Mouse (Mus musculus) heart, embryonic 15.5 days (tissue): ENCODE measurements around the gene Irak2. TPM values are rescaled to one million over a fixed set of nuclear protein-coding genes. Genes with fewer than 3 reads are reported as not detected.
"Not testable (repeated sequence)": the region's sequence is repeated elsewhere in the genome, so short reads cannot be mapped to it uniquely, and the experiment has no call there.

Source experiments
- ATAC-seq: fragments of 200-750 bp; cut with Nextera tagmentation; replicated peaks from 2 replicates; pipeline ENCODE4 v1.8.0; 2017; ENCODE audit warnings: low read depth, moderate TSS enrichment; ENCODE audit not compliant: insufficient number of reproducible peaks, insufficient read depth, low FRiP score
- H3K27ac ChIP-seq: fragments of 300-500 bp; sonication (generic); 2 replicates; pipeline ENCODE4 v1.5.1; 2015; ENCODE audit warnings: mild to moderate bottlenecking, inconsistent platforms
- H3K27me3 ChIP-seq: fragments of 300-500 bp; sonication (generic); 2 replicates; pipeline ENCODE4 v1.6.1; 2015; ENCODE audit warnings: inconsistent platforms
- H3K36me3 ChIP-seq: fragments of 300-500 bp; sonication (generic); 2 replicates; pipeline ENCODE4 v1.6.1; 2015; ENCODE audit warnings: mild to moderate bottlenecking, inconsistent platforms
- H3K4me1 ChIP-seq: fragments of 300-500 bp; sonication (generic); replicated peaks from 2 replicates; pipeline ENCODE4 v1.6.1; 2015; ENCODE audit warnings: inconsistent platforms
- H3K4me2 ChIP-seq: fragments of 300-500 bp; sonication (generic); 2 replicates; pipeline ENCODE4 v1.6.1; 2015; ENCODE audit warnings: inconsistent platforms, mild to moderate bottlenecking, moderate library complexity
- H3K4me3 ChIP-seq: fragments of 300-500 bp; sonication (generic); 2 replicates; pipeline ENCODE4 v1.5.1; 2015; ENCODE audit warnings: mild to moderate bottlenecking, inconsistent platforms
- H3K9ac ChIP-seq: fragments of 300-500 bp; sonication (generic); 2 replicates; pipeline ENCODE4 v1.6.1; 2015; ENCODE audit warnings: mild to moderate bottlenecking, inconsistent platforms
- H3K9me3 ChIP-seq: fragments of 300-500 bp; sonication (generic); replicated peaks from 2 replicates; pipeline ENCODE4 v1.6.1; 2016; ENCODE audit warnings: inconsistent platforms
- WGBS: fragments of 180-500 bp; shearing (Covaris S2); methylation state at CpG from one replicate; pipeline ENCODE4 v1.1.7; 2015; ENCODE audit warnings: mixed read lengths; 5-methylcytosine and 5-hydroxymethylcytosine counted together
- polyA plus RNA-seq: library from polyadenylated mRNA; unstranded; fragments of >200 nt; fragmentation: Nextera tagmentation; extraction: Ambion mirVana; gene quantifications from 2 replicates; pipeline ENCODE4 v1.2.1, GENCODE M21; 2015

Irak2 gene
- polyA plus RNA-seq, 1 experiment from 2014 or later = 4.7 TPM

GRCm38 (mm10) chr6:113690400-113691083 lies 52.3 kb downstream of the Irak2 start:
- Histone ChIP-seq H3K4me3 (peak overlapping the region; percentile 30), H3K9me3 (no peaks in the 10 kb centered on the region), H3K27ac (peak overlapping the region; percentile 89), H3K36me3 (no peaks in the 10 kb centered on the region), H3K27me3 (no peaks in the 10 kb centered on the region), H3K4me2 (peak overlapping the region; percentile 56), H3K9ac (peak overlapping the region; percentile 43; the same call in 1 of the 2 replicates), H3K4me1 (peaks cover 27% of the 10 kb centered on the region)
- peak; percentile 78 for ATAC-seq
- 4% methylated on average over 14 of the region's 14 CpGs for WGBS

GRCm38 (mm10) chr6:113691084-113691462 lies 52.8 kb downstream of the Irak2 start:
- H3K27ac ChIP-seq = peak overlapping the region; percentile 89
- peaks cover 31% of the 10 kb centered on the region for H3K4me1 ChIP-seq
- peak overlapping the region; percentile 43; the same call in 1 of the 2 replicates for H3K9ac ChIP-seq
- peak overlapping the region; percentile 56 for H3K4me2 ChIP-seq
- H3K27me3 ChIP-seq = no peaks in the 10 kb centered on the region
- whole genome bisulfite sequencing = 65% methylated on average over 4 of the region's 4 CpGs
- ATAC-seq = no peak
- H3K9me3 ChIP-seq = no peaks in the 10 kb centered on the region
- peak overlapping the region; percentile 30; the same call in 1 of the 2 replicates for H3K4me3 ChIP-seq
- H3K36me3 ChIP-seq = no peaks in the 10 kb centered on the region

GRCm38 (mm10) chr6:113692661-113693133 lies 54.4 kb downstream of the Irak2 start:
- Histone ChIP-seq H3K27ac (no peak overlapping the region), H3K4me1 (peaks cover 30% of the 10 kb centered on the region)
- WGBS = 74% methylated on average over 5 of the region's 5 CpGs

GRCm38 (mm10) chr6:113693377-113693776 lies 55.1 kb downstream of the Irak2 start:
- H3K27ac ChIP-seq = no peak overlapping the region
- 69% methylated on average over 5 of the region's 5 CpGs for WGBS
- H3K9me3 ChIP-seq = no peaks in the 10 kb centered on the region
- H3K36me3 ChIP-seq = no peaks in the 10 kb centered on the region
- H3K27me3 ChIP-seq = no peaks in the 10 kb centered on the region
- no peak overlapping the region for H3K4me3 ChIP-seq
- no peak overlapping the region for H3K4me2 ChIP-seq
- no peak overlapping the region for H3K9ac ChIP-seq
- H3K4me1 ChIP-seq = peaks cover 36% of the 10 kb centered on the region
- ATAC-seq = no peak

More at GRCm38 (mm10) chr6:113692661-113693133, 54.4 kb downstream of the Irak2 start:
- no peak for ATAC-seq
- Histone ChIP-seq H3K36me3 (no peaks in the 10 kb centered on the region), H3K4me2 (no peak overlapping the region), H3K4me3 (no peak overlapping the region), H3K27me3 (no peaks in the 10 kb centered on the region), H3K9ac (no peak overlapping the region), H3K9me3 (no peaks in the 10 kb centered on the region)

GRCm38 (mm10) chr6:113695203-113695602 lies 56.9 kb downstream of the Irak2 start:
- no peak overlapping the region for H3K27ac ChIP-seq
- WGBS = 80% methylated on average over 1 of the region's 1 CpGs
- no peak overlapping the region for H3K4me2 ChIP-seq
- H3K4me1 ChIP-seq = peaks cover 47% of the 10 kb centered on the region
- no peak overlapping the region for H3K9ac ChIP-seq
- no peak overlapping the region for H3K4me3 ChIP-seq
- no peaks in the 10 kb centered on the region for H3K27me3 ChIP-seq
- peaks cover 5% of the 10 kb centered on the region; the same call in 1 of the 2 replicates for H3K36me3 ChIP-seq
- no peak for ATAC-seq
- H3K9me3 ChIP-seq = no peaks in the 10 kb centered on the region

GRCm38 (mm10) chr6:113695766-113696355 lies 57.6 kb downstream of the Irak2 start:
- Histone ChIP-seq H3K9ac (no peak overlapping the region; the same call in 1 of the 2 replicates), H3K4me1 (peaks cover 45% of the 10 kb centered on the region)
- WGBS = 55% methylated on average over 4 of the region's 4 CpGs

GRCm38 (mm10) chr6:113696582-113697221 lies 58.4 kb downstream of the Irak2 start, which contains the start of gene Tatdn2:
Tatdn2 (plus strand) TSS chr6:113697050.
- H3K4me1 ChIP-seq = peaks cover 37% of the 10 kb centered on the region
- peak; percentile 99 for ATAC-seq
- WGBS = under 1% methylated on average over 58 of the region's 58 CpGs

More at GRCm38 (mm10) chr6:113695766-113696355, 57.6 kb downstream of the Irak2 start:
- Histone ChIP-seq H3K4me2 (peak overlapping the region; percentile 93), H3K27me3 (no peaks in the 10 kb centered on the region), H3K9me3 (no peaks in the 10 kb centered on the region), H3K4me3 (peak overlapping the region; percentile 75), H3K27ac (peak overlapping the region; percentile 97), H3K36me3 (peaks cover 6% of the 10 kb centered on the region; the same call in 1 of the 2 replicates)
- no peak for ATAC-seq

GRCm38 (mm10) chr6:113697222-113698205 lies 59.2 kb downstream of the Irak2 start:
- no peaks in the 10 kb centered on the region for H3K27me3 ChIP-seq
- H3K4me1 ChIP-seq = peaks cover 37% of the 10 kb centered on the region
- peak overlapping the region; percentile 93 for H3K4me2 ChIP-seq
- H3K4me3 ChIP-seq = peak overlapping the region; percentile 75
- peaks cover 20% of the 10 kb centered on the region for H3K36me3 ChIP-seq
- no peaks in the 10 kb centered on the region for H3K9me3 ChIP-seq
- peak overlapping the region; percentile 77 for H3K9ac ChIP-seq
- H3K27ac ChIP-seq = peak overlapping the region; percentile 97
- ATAC-seq = peak; percentile 3; the same call in 1 of the 2 replicates
- under 1% methylated on average over 113 of the region's 113 CpGs for WGBS

More at GRCm38 (mm10) chr6:113696582-113697221, 58.4 kb downstream of the Irak2 start, which contains the start of gene Tatdn2:
- H3K36me3 ChIP-seq = peaks cover 14% of the 10 kb centered on the region
- H3K9me3 ChIP-seq = no peaks in the 10 kb centered on the region
- peak within 1 kb of the TSS; percentile 97 for H3K27ac ChIP-seq
- peak within 1 kb of the TSS; percentile 75 for H3K4me3 ChIP-seq
- H3K9ac ChIP-seq = peak within 1 kb of the TSS; percentile 77
- H3K4me2 ChIP-seq = peak within 1 kb of the TSS; percentile 93
- no peaks in the 10 kb centered on the region for H3K27me3 ChIP-seq

GRCm38 (mm10) chr6:113712718-113713117 lies 74.5 kb downstream of the Irak2 start:
- no peak overlapping the region for H3K27ac ChIP-seq
- H3K4me2 ChIP-seq = no peak overlapping the region
- no peak for ATAC-seq
- no peaks in the 10 kb centered on the region for H3K27me3 ChIP-seq
- H3K9ac ChIP-seq = no peak overlapping the region
- 86% methylated on average over 3 of the region's 3 CpGs for WGBS
- H3K9me3 ChIP-seq = no peaks in the 10 kb centered on the region
- no peaks in the 10 kb centered on the region for H3K4me1 ChIP-seq
- peaks cover 88% of the 10 kb centered on the region for H3K36me3 ChIP-seq
- H3K4me3 ChIP-seq = no peak overlapping the region

GRCm38 (mm10) chr6:113713389-113713788 lies 75.1 kb downstream of the Irak2 start:
- 89% methylated on average over 5 of the region's 5 CpGs for WGBS
- H3K9me3 ChIP-seq, H3K4me1 ChIP-seq, H3K9ac ChIP-seq, ATAC-seq, H3K4me3 ChIP-seq, H3K4me2 ChIP-seq, H3K27ac ChIP-seq, H3K27me3 ChIP-seq: not testable (repeated sequence)
- peaks cover 81% of the 10 kb centered on the region for H3K36me3 ChIP-seq
